Mouse (Mus musculus) lung, embryonic 14.5 days (tissue): ENCODE data around the gene Emsy. TPM values are rescaled to one million over a fixed set of nuclear protein-coding genes. Genes with fewer than 3 reads are reported as not detected.

Source experiments
- ATAC-seq: fragments of 200-750 bp; cut with Nextera tagmentation; 2 replicates; pipeline ENCODE4 v1.8.0; 2017; ENCODE audit warnings: mild to moderate bottlenecking, moderate TSS enrichment, moderate library complexity; ENCODE audit not compliant: insufficient read depth
- DNase-seq: peaks from one replicate; pipeline ENCODE4 v3.0.0-alpha.2; 2015
- H3K27ac ChIP-seq: fragments of 300-500 bp; sonication (generic); 2 replicates; pipeline ENCODE4 v1.5.1; 2014; ENCODE audit warnings: low read depth, mild to moderate bottlenecking, moderate library complexity
- H3K27me3 ChIP-seq: fragments of 300-500 bp; sonication (generic); 2 replicates; pipeline ENCODE4 v1.6.1; 2014; ENCODE audit warnings: low read length, control low read depth; ENCODE audit not compliant: insufficient read depth
- H3K36me3 ChIP-seq: fragments of 300-500 bp; sonication (generic); 2 replicates; pipeline ENCODE4 v1.6.1; 2014; ENCODE audit warnings: control low read depth; ENCODE audit not compliant: insufficient read depth
- H3K4me1 ChIP-seq: fragments of 300-500 bp; sonication (generic); 2 replicates; pipeline ENCODE4 v1.6.1; 2014; ENCODE audit warnings: antibody characterized with exemption, control low read depth; ENCODE audit not compliant: insufficient read depth
- H3K4me2 ChIP-seq: fragments of 300-500 bp; sonication (generic); 2 replicates; pipeline ENCODE4 v1.6.1; 2014; ENCODE audit warnings: mild to moderate bottlenecking
- H3K4me3 ChIP-seq: fragments of 300-500 bp; sonication (generic); 2 replicates; pipeline ENCODE4 v1.5.1; 2014; ENCODE audit warnings: low read depth, low read length
- H3K9ac ChIP-seq: fragments of 300-500 bp; sonication (generic); 2 replicates; pipeline ENCODE4 v1.6.1; 2014
- H3K9me3 ChIP-seq: fragments of 300-500 bp; sonication (generic); 2 replicates; pipeline ENCODE4 v1.6.1; 2016; ENCODE audit warnings: low read depth, low read length, control low read depth
- CTCF ChIP-seq: IDR thresholded peaks from 2 replicates; pipeline ENCODE4 v1.5.1; 2016; ENCODE audit warnings: antibody characterized with exemption, low read depth
- WGBS: fragments of 180-500 bp; shearing (Covaris S2); extraction: QIAGEN DNeasy Blood & Tissue Kit; methylation state at CpG from one replicate; pipeline ENCODE4 v1.1.7; 2014; 5-methylcytosine and 5-hydroxymethylcytosine counted together
- polyA plus RNA-seq: library from polyadenylated mRNA; unstranded; fragments of >200 nt; fragmentation: Nextera tagmentation; extraction: Ambion mirVana; gene quantifications from 2 replicates; pipeline ENCODE4 v1.2.1, GENCODE M21; 2014

Gene Emsy
- polyA plus RNA-seq, 1 experiment from 2014 or later: 45.5 TPM

DNA sequence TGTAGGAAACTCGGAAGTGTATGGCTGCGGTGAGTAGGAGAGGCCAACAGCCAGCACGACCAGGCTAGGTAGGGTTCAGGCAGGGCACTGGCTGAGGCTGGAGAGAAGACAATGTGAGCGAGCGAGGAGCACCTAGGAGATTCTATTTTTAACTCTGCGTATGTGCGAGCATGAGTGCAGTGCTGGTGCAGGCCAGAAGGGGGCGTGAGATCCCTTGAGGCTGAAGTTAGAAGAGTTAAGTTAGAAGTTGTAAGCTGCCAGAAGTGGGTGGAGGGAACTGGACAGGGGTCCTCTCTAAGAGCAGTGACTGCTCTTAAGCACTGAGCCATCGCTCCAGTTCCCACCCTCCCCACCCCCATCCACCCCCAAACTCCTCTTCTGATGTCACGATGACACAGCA, 26.2 kb upstream of the Emsy start:
- Histone ChIP-seq H3K9me3 (no peaks in the 10 kb centered on the region), H3K36me3 (no peaks in the 10 kb centered on the region), H3K27me3 (no peaks in the 10 kb centered on the region), H3K4me1 (no peaks in the 10 kb centered on the region), H3K4me3 (no peak overlapping the region), H3K9ac (no peak overlapping the region), H3K4me2 (no peak overlapping the region), H3K27ac (no peak overlapping the region)
- ATAC-seq (no peak), DNase-seq (no peak)
- peak; percentile 27; the same call in 1 of the 2 replicates for TF ChIP-seq CTCF
- WGBS: 91% methylated on average over 10 of the region's 10 CpGs

DNA sequence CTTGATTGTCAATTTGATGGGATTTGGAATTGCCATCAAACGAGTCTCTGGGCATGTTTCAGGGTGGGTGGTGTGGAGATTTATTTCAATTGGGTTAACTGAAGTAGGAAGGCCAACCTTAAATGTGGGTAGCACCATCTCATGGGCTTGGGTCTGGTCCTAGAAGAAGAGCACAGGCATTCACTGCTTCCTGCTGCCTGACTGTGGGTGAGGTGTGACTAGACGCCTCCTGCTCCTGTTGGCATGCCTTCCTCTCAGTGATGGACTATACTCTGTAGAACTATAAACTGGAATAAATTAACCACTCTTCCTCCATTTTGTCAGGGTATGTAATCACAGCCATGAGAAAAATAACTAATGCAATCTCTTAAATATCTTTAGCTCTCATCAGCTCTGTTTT, 24.1 kb upstream of the Emsy start:
- no peaks in the 10 kb centered on the region for H3K4me1 ChIP-seq
- no peak overlapping the region for H3K4me2 ChIP-seq
- DNase-seq (no peak), ATAC-seq (no peak)
- H3K9ac ChIP-seq: no peak overlapping the region
- no peaks in the 10 kb centered on the region for H3K36me3 ChIP-seq
- H3K9me3 ChIP-seq: no peaks in the 10 kb centered on the region
- 52% methylated on average over 2 of the region's 2 CpGs for WGBS
- H3K4me3 ChIP-seq: no peak overlapping the region
- TF ChIP-seq CTCF: no peak
- H3K27me3 ChIP-seq: no peaks in the 10 kb centered on the region
- no peak overlapping the region for H3K27ac ChIP-seq

DNA sequence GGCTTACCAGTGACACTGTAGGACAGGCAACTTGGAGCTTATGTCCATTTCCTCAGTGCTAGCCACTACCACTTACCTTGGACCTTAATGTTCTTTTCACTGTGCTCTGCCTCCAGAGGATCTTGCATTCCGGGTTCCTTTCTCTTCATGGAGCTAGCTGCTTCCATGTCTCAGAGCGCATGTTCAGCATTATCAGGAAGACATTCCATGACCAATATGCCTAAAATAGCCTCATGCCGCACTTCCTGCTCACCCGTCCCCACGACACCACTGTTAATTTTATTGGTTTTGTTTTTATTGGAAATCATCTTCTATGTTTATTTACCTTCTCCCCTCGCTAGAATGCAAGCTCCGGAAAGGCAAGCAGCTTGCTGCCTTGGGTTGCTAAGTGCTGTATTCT, 21.9 kb upstream of the Emsy start:
- 36% methylated on average over 7 of the region's 7 CpGs for WGBS
- Histone ChIP-seq H3K4me3 (no peak overlapping the region), H3K27ac (no peak overlapping the region)

DNA sequence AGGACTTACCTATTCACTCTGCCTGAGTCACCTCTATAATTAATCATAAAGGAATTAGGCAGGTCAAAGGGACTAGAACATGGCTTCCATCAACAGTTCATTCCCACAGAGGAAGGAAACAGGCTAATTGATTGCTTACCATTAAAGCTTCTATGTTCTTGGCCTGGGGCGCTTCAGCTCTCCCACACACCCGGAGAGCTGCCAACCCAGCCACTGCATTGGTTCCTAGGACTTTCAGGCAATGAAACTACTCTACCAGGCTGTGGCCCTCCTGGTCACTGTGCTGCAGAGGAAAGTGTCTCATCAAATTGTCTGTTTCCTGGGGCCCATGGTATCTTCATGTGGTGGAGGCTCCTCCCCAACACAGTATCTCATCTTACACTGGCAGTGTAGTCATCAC, 20.9 kb upstream of the Emsy start:
- Histone ChIP-seq H3K27me3 (no peaks in the 10 kb centered on the region), H3K9me3 (no peaks in the 10 kb centered on the region), H3K4me1 (0 out of 2 replicates have a peak, but pooled peaks cover under 1% of the 10 kb centered on the region), H3K4me3 (no peak overlapping the region), H3K9ac (no peak overlapping the region), H3K27ac (no peak overlapping the region), H3K36me3 (no peaks in the 10 kb centered on the region), H3K4me2 (no peak overlapping the region)
- TF ChIP-seq CTCF: no peak
- 77% methylated on average over 2 of the region's 2 CpGs for WGBS
- no peak for DNase-seq
- no peak for ATAC-seq

More for the DNA sequence above, 21.9 kb upstream of the Emsy start:
- ATAC-seq: no peak
- TF ChIP-seq CTCF: no peak
- H3K27me3 ChIP-seq: no peaks in the 10 kb centered on the region
- H3K9ac ChIP-seq: no peak overlapping the region
- peak overlapping the region; percentile 21; the same call in 1 of the 2 replicates for H3K4me2 ChIP-seq
- H3K4me1 ChIP-seq: no peaks in the 10 kb centered on the region
- no peak for DNase-seq
- no peaks in the 10 kb centered on the region for H3K9me3 ChIP-seq
- no peaks in the 10 kb centered on the region for H3K36me3 ChIP-seq

DNA sequence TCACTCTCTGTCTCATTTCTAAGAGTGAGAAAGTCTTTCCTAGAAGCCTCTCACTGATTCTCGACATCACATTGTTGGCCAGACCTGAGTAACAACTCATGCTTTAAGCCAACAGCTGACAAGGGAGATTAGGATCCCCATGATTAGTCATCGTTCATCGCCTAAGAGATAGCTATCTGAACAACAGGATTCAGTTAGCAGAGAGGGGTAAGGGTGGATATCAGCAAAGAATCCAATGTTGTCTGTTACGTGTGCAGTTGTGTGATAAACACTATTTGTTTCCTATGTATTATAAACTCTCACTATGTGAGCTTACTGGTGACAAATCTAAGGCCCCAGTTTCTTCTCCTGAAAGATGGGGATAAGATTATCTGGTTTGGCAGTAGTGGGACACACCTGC, 17.8 kb upstream of the Emsy start:
- no peak overlapping the region for H3K4me3 ChIP-seq
- TF ChIP-seq CTCF: no peak
- WGBS: 66% methylated on average over 4 of the region's 4 CpGs
- H3K9me3 ChIP-seq: no peaks in the 10 kb centered on the region
- H3K36me3 ChIP-seq: no peaks in the 10 kb centered on the region
- no peak overlapping the region for H3K9ac ChIP-seq
- ATAC-seq (no peak), DNase-seq (no peak)
- peaks cover 14% of the 10 kb centered on the region for H3K4me1 ChIP-seq
- H3K27ac ChIP-seq: no peak overlapping the region
- H3K27me3 ChIP-seq: no peaks in the 10 kb centered on the region
- no peak overlapping the region for H3K4me2 ChIP-seq

DNA sequence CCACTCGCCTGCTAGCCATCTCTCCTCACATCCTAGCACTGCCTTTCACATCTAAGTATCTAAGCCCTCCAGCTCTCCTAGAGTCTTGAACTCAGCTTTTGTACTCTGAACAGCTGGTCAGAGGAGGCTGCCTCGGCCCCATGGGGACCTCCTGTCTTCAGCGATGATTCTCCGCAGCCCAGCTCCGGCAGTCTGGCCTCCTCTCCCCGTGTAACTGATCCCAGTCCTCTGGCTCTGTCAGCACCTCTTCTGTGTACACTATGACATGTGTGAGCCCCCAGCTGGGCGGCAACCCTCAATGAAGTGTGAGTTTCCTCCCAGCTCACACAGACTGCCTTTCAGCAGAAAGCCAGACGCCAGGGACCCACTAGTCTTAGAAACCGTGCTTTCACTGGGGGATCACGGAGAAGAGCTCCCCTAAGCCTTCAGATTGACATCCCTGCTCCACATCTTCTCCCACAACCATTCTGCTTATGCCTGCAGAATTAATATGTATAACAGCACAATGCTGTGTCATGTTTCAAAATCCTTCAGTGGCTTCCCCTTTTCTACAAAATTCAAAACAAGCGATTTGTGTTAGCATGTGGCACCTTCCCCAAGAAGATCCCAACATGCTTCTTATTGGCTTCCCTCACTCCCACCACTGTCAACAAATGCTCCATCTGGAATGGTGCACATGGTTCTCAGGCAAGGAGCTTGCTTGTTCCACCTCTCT, 15.8 kb upstream of the Emsy start:
- TF ChIP-seq CTCF: no peak
- Histone ChIP-seq H3K27ac (peak overlapping the region; percentile 76), H3K9ac (no peak overlapping the region), H3K36me3 (no peaks in the 10 kb centered on the region), H3K4me2 (peak overlapping the region; percentile 13; the same call in 1 of the 2 replicates), H3K4me1 (peaks cover 14% of the 10 kb centered on the region), H3K27me3 (no peaks in the 10 kb centered on the region), H3K4me3 (no peak overlapping the region), H3K9me3 (no peaks in the 10 kb centered on the region)
- WGBS: 20% methylated on average over 11 of the region's 11 CpGs
- ATAC-seq (peak; percentile 92), DNase-seq (peak; percentile 87)

DNA sequence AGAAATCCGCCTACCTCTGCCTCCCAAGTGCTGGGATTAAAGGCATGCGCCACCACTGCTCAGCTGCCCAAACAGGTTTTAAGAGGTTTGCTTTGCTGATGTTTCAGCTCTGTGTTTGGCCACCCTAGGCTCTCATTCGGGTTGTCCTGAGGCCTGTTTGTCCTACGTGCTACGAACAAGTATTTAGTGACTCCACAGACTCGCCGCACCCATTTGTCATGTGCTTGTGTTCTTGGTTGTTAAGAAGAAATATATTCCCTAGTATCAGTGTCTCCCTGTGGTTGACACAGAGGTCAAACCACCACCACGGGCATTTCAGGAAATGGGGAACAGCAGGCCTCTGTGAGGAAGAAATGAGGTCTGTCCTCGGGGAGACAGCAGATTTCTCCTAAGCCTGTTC, 14.8 kb upstream of the Emsy start:
- Histone ChIP-seq H3K9me3 (no peaks in the 10 kb centered on the region), H3K4me1 (peaks cover 14% of the 10 kb centered on the region), H3K27ac (peak overlapping the region; percentile 76; the same call in 1 of the 2 replicates), H3K4me3 (no peak overlapping the region), H3K4me2 (no peak overlapping the region), H3K36me3 (no peaks in the 10 kb centered on the region), H3K27me3 (no peaks in the 10 kb centered on the region), H3K9ac (no peak overlapping the region)
- DNase-seq: peak; percentile 21
- TF ChIP-seq CTCF: no peak
- 44% methylated on average over 9 of the region's 9 CpGs for WGBS
- no peak for ATAC-seq
